Mouse (Mus musculus): ENCODE measurements around the gene Rgl2.

DNA sequence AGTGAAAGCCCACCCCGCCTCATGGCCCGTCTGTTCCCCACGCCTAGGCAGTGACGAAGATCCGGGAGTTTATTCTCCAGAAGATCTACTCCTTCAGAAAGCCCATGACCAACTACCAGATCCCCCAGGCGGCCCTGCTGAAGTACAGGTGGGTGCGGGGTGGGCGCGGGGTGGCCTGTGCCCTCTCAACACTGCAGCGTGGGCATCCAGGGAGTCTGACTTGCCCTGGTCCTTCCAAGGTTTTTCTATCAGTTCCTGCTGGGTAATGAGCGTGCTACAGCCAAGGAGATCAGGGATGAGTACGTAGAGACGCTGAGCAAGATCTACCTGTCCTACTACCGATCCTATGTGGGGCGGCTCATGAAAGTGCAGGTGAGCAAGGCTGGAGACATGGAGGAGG is 30.6 kb downstream of the Rgl2 start:
- TF ChIP-seq FLI1 (IDR thresholded peaks at IDR 0.05; ENCODE audit: low read length), result no peak
- TF ChIP-seq GATA1 (IDR thresholded peaks at IDR 0.05; ENCODE audit: borderline replicate concordance, low read length), result no peak
